Comparison of ENCODE assay signal across 8 mouse cellular contexts in genomic region chr6:127529451-127529850, GRCm38 (mm10). TPM values are rescaled to one million over a fixed set of nuclear protein-coding genes. Genes with fewer than 3 reads are reported as not detected.
DNase-seq lines count a peak whose midpoint lies in the region; ATAC-seq and TF ChIP-seq lines count a peak whose summit lies in the region.

No protein-coding gene starts in this region.

- no peak overlapping the region for H3K4me2 ChIP-seq in neural tube, embryonic 13.5 days
- no peak overlapping the region for H3K4me2 ChIP-seq in forebrain, embryonic 16.5 days (ENCODE audit: low read length)

- 0 out of 2 replicates have a peak overlapping the region, but pooled peaks have one; percentile 23 for H3K27ac ChIP-seq in neural tube, embryonic 13.5 days (replicated peaks)
- peak overlapping the region; percentile 53 for H3K27ac ChIP-seq in heart, adult 2 months
- no peak overlapping the region for H3K27ac ChIP-seq in forebrain, embryonic 16.5 days (ENCODE audit: low read length)

- no peak overlapping the region for H3K9ac ChIP-seq in neural tube, embryonic 13.5 days
- no peak overlapping the region for H3K9ac ChIP-seq in heart, adult 2 months (ENCODE audit: low read depth, low read length)
- H3K9ac ChIP-seq in forebrain, embryonic 16.5 days (replicated peaks; ENCODE audit: low read depth, low read length), result no peak overlapping the region

- no peak overlapping the region for H3K4me3 ChIP-seq in neural tube, embryonic 13.5 days
- H3K4me3 ChIP-seq in heart, adult 2 months, result no peak overlapping the region
- H3K4me3 ChIP-seq in forebrain, embryonic 16.5 days (replicated peaks; ENCODE audit: low read length), result no peak overlapping the region

- no peaks in the 10 kb centered on the region for H3K4me1 ChIP-seq in neural tube, embryonic 13.5 days (replicated peaks)
- peaks cover 1% of the 10 kb centered on the region for H3K4me1 ChIP-seq in heart, adult 2 months (ENCODE audit: control insufficient read depth, insufficient read depth, low read length)
- H3K4me1 ChIP-seq in forebrain, embryonic 16.5 days (replicated peaks; ENCODE audit: control insufficient read depth, insufficient read depth, low read length), result peaks cover 5% of the 10 kb centered on the region

- no peaks in the 10 kb centered on the region for H3K27me3 ChIP-seq in neural tube, embryonic 13.5 days
- H3K27me3 ChIP-seq in heart, adult 2 months (ENCODE audit: control insufficient read depth, insufficient read depth, low read length), result no peaks in the 10 kb centered on the region
- no peaks in the 10 kb centered on the region for H3K27me3 ChIP-seq in forebrain, embryonic 16.5 days (replicated peaks; ENCODE audit: control insufficient read depth, insufficient read depth, low read length)

- no peak for TF ChIP-seq CTCF in heart, adult 2 months (IDR thresholded peaks at IDR 0.05)

- peak; percentile 80 for TF ChIP-seq EP300 in heart, adult 2 months (IDR thresholded peaks at IDR 0.05; ENCODE audit: insufficient read depth, low read depth, low read length)

- WGBS in neural tube, embryonic 13.5 days, result 76% methylated on average over 2 of the region's 2 CpGs
- WGBS in heart, adult 2 months, result 14% methylated on average over 2 of the region's 2 CpGs
- WGBS in forebrain, embryonic 16.5 days, result 66% methylated on average over 2 of the region's 2 CpGs

- no peak for ATAC-seq in neural tube, embryonic 13.5 days (ENCODE audit: low read depth)
- peak; percentile 69 for ATAC-seq in megakaryocyte, adult 5-6 weeks (ENCODE audit: poor library complexity, severe bottlenecking)
- no peak for ATAC-seq in forebrain, embryonic 16.5 days

- intact Hi-C loops in heart, adult 2 months (cut with DNase I), result no loop called here

- H3K9me3 ChIP-seq in neural tube, embryonic 13.5 days, result no peaks in the 10 kb centered on the region
- H3K9me3 ChIP-seq in forebrain, embryonic 16.5 days (ENCODE audit: control insufficient read depth, low read length), result no peaks in the 10 kb centered on the region

- DNase-seq in neural tube, embryonic 10.5 days (ENCODE audit: extremely low spot score, low spot score), result no peak
- DNase-seq in cerebellum, adult 8-10 months, result peak; percentile 82
- peak; percentile 80 to 88 for DNase-seq in heart, adult 2 months
- peak; percentile 81 to 82 for DNase-seq in kidney, postnatal 25 days
- peak; percentile 46 for DNase-seq in urinary bladder, postnatal 25 days (ENCODE audit: low spot score)

- no peaks in the 10 kb centered on the region for H3K36me3 ChIP-seq in neural tube, embryonic 13.5 days
- no peaks in the 10 kb centered on the region for H3K36me3 ChIP-seq in heart, adult 2 months (ENCODE audit: control insufficient read depth, insufficient read depth, low read length)
- no peaks in the 10 kb centered on the region for H3K36me3 ChIP-seq in forebrain, embryonic 16.5 days (ENCODE audit: control insufficient read depth, insufficient read depth)

- TF ChIP-seq POLR2A in heart, adult 2 months (IDR thresholded peaks at IDR 0.05; ENCODE audit: insufficient read depth, low read depth, low read length), result no peak

- H3K79me2 ChIP-seq in heart, adult 2 months (replicated peaks; ENCODE audit: control insufficient read depth, insufficient read depth, low read length), result no peaks in the 10 kb centered on the region

RNA-seq across cellular contexts. Expression of gene Cracr2a, which starts 31.7 kb away (rescaled TPM):
- 0.59 and 0.92 TPM in 2 replicates for polyA plus RNA-seq in neural tube, embryonic 13.5 days (2015; fragmentation: Nextera tagmentation; extraction: Ambion mirVana)
- 1 to 10 TPM; 1.1 to 1.4 TPM for total RNA-seq in heart, adult 2 months (2021)
- 1.4 and 1.5 TPM in 2 replicates for polyA plus RNA-seq in heart, adult 2 months (2012; rRNA removed)
- 6.2 and 7.6 TPM in 2 replicates for total RNA-seq in megakaryocyte, adult 5-6 weeks (2015)
- total RNA-seq in megakaryocyte, adult 5-6 weeks (2017), result 8.0 and 12.6 TPM in 2 replicates
- 0.16 and 0.32 TPM in 2 replicates for polyA plus RNA-seq in forebrain, embryonic 16.5 days (2015; fragmentation: Nextera tagmentation; extraction: Ambion mirVana)
